Mouse (Mus musculus) midbrain, embryonic 15.5 days (tissue): ENCODE data around the gene Tmc4. TPM values are rescaled to one million over a fixed set of nuclear protein-coding genes. Genes with fewer than 3 reads are reported as not detected.

Experiments
- ATAC-seq: fragments of 200-750 bp; cut with Nextera tagmentation; replicated peaks from 2 replicates; pipeline ENCODE4 v1.8.0; 2017; ENCODE audit warnings: moderate TSS enrichment
- H3K27ac ChIP-seq: fragments of 300-500 bp; sonication (generic); 2 replicates; pipeline ENCODE4 v1.5.1; 2015; ENCODE audit warnings: mild to moderate bottlenecking, inconsistent platforms
- H3K27me3 ChIP-seq: fragments of 300-500 bp; sonication (generic); replicated peaks from 2 replicates; pipeline ENCODE4 v1.6.1; 2015; ENCODE audit warnings: inconsistent platforms
- H3K36me3 ChIP-seq: fragments of 300-500 bp; sonication (generic); replicated peaks from 2 replicates; pipeline ENCODE4 v1.6.1; 2015; ENCODE audit warnings: inconsistent platforms
- H3K4me1 ChIP-seq: fragments of 300-500 bp; sonication (generic); 2 replicates; pipeline ENCODE4 v1.6.1; 2015; ENCODE audit warnings: inconsistent platforms
- H3K4me2 ChIP-seq: fragments of 300-500 bp; sonication (generic); 2 replicates; pipeline ENCODE4 v1.6.1; 2015; ENCODE audit warnings: inconsistent platforms, mild to moderate bottlenecking, moderate library complexity
- H3K4me3 ChIP-seq: fragments of 300-500 bp; sonication (generic); 2 replicates; pipeline ENCODE4 v1.5.1; 2015; ENCODE audit warnings: mild to moderate bottlenecking, inconsistent platforms
- H3K9ac ChIP-seq: fragments of 300-500 bp; sonication (generic); 2 replicates; pipeline ENCODE4 v1.6.1; 2015; ENCODE audit warnings: mild to moderate bottlenecking, inconsistent platforms
- H3K9me3 ChIP-seq: fragments of 300-500 bp; sonication (generic); 2 replicates; pipeline ENCODE4 v1.6.1; 2016; ENCODE audit warnings: inconsistent platforms
- WGBS: fragments of 180-500 bp; shearing (Covaris S2); methylation state at CpG from one replicate; pipeline ENCODE4 v1.1.7; 2015; ENCODE audit warnings: mixed read lengths; 5-methylcytosine and 5-hydroxymethylcytosine counted together
- microRNA-seq: library from miRNA; unstranded; fragments of <30 nt; microRNA quantifications from one replicate; pipeline ENCODE4, GENCODE M21; 2016
- polyA plus RNA-seq: library from polyadenylated mRNA; unstranded; fragments of >200 nt; fragmentation: Nextera tagmentation; extraction: Ambion mirVana; gene quantifications from 2 replicates; pipeline ENCODE4 v1.2.1, GENCODE M21; 2015

Tmc4 gene
- polyA plus RNA-seq, 1 experiment from 2014 or later: 6.2 TPM

- Histone ChIP-seq H3K27me3 (no peaks in the 10 kb centered on the region), H3K9me3 (no peaks in the 10 kb centered on the region), H3K9ac (peak overlapping the region; percentile 68; the same call in 1 of the 2 replicates), H3K4me2 (peak overlapping the region; percentile 58), H3K4me1 (peaks cover 21% of the 10 kb centered on the region), H3K4me3 (peak overlapping the region; percentile 68), H3K27ac (0 out of 2 replicates have a peak overlapping the region, but pooled peaks have one; percentile 76), H3K36me3 (0 out of 2 replicates have a peak, but pooled peaks cover 12% of the 10 kb centered on the region)
- 43% methylated on average over 6 of the region's 6 CpGs for WGBS
- ATAC-seq: peak; percentile 51
These were observed 60.7 kb downstream of the Tmc4 start for GRCm38 (mm10) chr7:3616389-3617241.

- 85% methylated on average over 4 of the region's 4 CpGs for WGBS
- Histone ChIP-seq H3K27ac (0 out of 2 replicates have a peak within 1 kb of the TSS, but pooled peaks have one; percentile 5), H3K4me3 (peak within 1 kb of the TSS; percentile 68), H3K36me3 (0 out of 2 replicates have a peak, but pooled peaks cover 11% of the 10 kb centered on the region), H3K9ac (0 out of 2 replicates have a peak within 1 kb of the TSS, but pooled peaks have one; percentile 68), H3K4me2 (peak within 1 kb of the TSS; percentile 58), H3K4me1 (peaks cover 21% of the 10 kb centered on the region), H3K9me3 (no peaks in the 10 kb centered on the region), H3K27me3 (no peaks in the 10 kb centered on the region)
- ATAC-seq: no peak
These were observed 61.3 kb downstream of the Tmc4 start, which contains the start of gene Oscar for GRCm38 (mm10) chr7:3616057-3616388. Gene Oscar, minus strand, starts transcription at chr7:3616157.

Small RNA genes lying within 50 kb of the gene (microRNA-seq; reads per million reads assigned to microRNA genes)
- 1.5 reads per million for gene Mir3572

Other genes starting within 250 kb of the Tmc4 start
- not detected in 2 replicates for gene Tarm1, start 174.9 kb downstream of the Tmc4 start, polyA plus RNA-seq
- gene Oscar, start 61.4 kb downstream of the Tmc4 start, polyA plus RNA-seq: 0.33 and 0.59 TPM in 2 replicates
- 458 and 526 TPM in 2 replicates for gene Ndufa3, start 60.2 kb downstream of the Tmc4 start, polyA plus RNA-seq
- 38.2 and 40.7 TPM in 2 replicates for gene Tfpt, start 47.6 kb downstream of the Tmc4 start, polyA plus RNA-seq
- 93.2 and 96.7 TPM in 2 replicates for gene Prpf31, start 47.6 kb downstream of the Tmc4 start, polyA plus RNA-seq
- 47.6 and 48.4 TPM in 2 replicates for gene Cnot3, start 32.3 kb downstream of the Tmc4 start, polyA plus RNA-seq
- gene Leng1, start 11.7 kb downstream of the Tmc4 start, polyA plus RNA-seq: 13.7 and 15.6 TPM in 2 replicates
- 301 and 329 TPM in 2 replicates for gene Tsen34, start 15.3 kb upstream of the Tmc4 start, polyA plus RNA-seq
- 103 and 110 TPM in 2 replicates for gene Mboat7, start 16.0 kb upstream of the Tmc4 start, polyA plus RNA-seq
- gene Rps9, start 26.4 kb upstream of the Tmc4 start, polyA plus RNA-seq: 701 and 709 TPM in 2 replicates
- 0.33 and 0.43 TPM in 2 replicates for gene Pirb, start 42.8 kb upstream of the Tmc4 start, polyA plus RNA-seq
- gene Gm15448, start 148.1 kb upstream of the Tmc4 start, polyA plus RNA-seq: not detected in 2 replicates
- gene Pira2, start 167.5 kb upstream of the Tmc4 start, polyA plus RNA-seq: 0.12 TPM in 1 of 2 replicates, not detected in the other
- not detected in 2 replicates for gene Gm14548, start 220.6 kb upstream of the Tmc4 start, polyA plus RNA-seq
- not detected in 2 replicates for gene Lilra6, start 237.9 kb upstream of the Tmc4 start, polyA plus RNA-seq